Mouse (Mus musculus) spleen, postnatal 10 days (tissue): ENCODE measurements around the gene Afg1l.

Source experiments
- DNase-seq, 2 experiments: peaks; one replicate each; pipeline ENCODE4 v3.0.0; 2021 to 2022; ENCODE audit warnings: low spot score in 2 of 2

Gene Afg1l

DNA sequence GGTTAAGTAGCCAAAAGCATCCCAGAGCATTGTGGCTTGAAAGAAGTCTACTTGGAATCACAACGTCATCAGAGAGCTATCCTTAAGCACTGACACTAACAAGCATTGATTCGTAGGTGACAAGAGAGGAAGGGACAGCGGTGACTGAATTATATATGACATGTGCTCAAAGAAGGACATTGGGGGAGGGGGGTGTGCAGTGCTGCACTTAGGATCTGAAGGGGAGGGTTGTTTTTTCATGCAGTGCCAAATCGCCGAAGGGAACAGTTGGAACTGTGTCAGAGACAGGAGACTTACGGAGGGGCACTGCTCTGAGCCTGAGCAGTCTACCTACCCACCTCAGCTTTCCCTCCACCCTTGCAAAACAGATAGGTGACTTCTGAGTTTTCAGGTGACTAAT, 94.7 kb downstream of the Afg1l start:
- no peak for DNase-seq

DNA sequence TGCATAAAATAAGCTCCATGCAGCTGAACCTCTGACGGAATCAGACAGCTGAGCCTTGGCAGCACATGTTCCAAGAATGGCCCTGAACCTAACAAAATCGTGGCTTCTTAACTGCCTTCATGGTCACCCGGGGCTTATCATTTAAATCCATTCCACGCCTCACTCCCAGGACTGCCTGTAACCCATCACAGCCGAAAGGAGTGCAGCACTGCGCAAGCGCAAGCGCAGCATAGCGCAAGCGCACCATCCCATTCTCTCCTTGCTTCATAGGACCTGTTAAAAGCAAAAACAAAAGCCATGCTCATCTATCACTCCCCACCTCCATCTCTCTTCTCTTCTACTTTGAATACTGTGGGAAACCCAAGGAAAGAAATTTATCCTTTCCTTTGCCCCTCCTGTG, 114.1 kb downstream of the Afg1l start:
- DNase-seq, result no peak

DNA sequence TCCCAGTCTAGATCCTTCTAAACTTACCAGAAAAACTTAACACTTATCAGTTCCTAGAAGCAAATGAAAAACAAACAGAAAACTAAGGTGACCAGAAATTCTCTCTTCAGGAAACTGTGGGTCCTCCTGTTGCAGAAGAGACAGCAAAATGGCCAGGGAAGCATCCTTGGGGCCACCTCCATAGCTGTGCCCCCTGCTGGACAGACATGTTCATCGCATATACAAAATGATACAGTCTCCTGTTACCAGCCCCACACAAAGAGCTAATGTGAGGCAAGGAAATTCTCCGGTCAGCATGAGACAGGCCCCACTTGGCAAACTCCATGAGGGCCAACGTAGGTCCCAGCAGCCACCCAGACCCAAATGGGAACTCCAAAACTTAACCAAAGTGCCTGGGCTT, 122.4 kb downstream of the Afg1l start:
- peak in 1 of 2 experiments; percentile 30 for DNase-seq

DNA sequence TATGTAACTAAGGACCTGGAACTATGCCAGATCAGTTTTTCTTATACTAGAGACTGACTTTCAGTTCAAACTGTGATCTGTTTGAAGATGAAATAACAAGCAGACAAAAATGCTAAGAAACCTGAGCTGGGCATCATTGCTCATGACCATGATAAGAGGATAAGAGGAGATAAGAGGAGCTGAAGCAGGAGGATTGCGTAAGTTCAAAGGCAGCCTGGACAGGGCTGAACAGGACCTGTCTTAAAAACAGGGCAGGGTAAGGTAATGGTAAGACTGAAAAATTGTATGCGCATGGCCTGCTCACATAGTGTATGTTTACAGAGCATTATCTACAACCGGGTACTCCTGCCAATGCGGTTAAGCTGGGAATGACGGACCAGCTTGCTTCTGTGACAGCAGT, 130.4 kb downstream of the Afg1l start:
- DNase-seq, result no peak

DNA sequence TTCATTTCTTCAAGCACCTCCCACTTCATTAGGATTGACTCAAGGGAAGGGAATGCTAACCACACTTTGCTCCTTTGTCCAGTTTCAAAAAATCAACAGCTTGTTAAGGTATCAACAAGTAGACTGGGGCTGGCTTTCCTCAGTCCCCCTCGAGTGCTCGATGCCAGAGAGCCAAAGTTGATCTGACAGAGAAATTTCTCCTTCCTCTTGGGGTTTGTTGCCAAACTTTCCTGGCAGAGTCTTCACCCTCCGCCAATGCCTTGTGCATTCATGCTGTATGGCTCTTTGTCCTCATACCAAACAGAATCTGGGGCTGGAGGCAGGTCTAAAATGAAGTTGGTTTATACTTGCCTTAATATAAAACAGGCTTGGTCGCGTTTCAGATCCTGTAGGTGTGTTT, 131.2 kb downstream of the Afg1l start:
- no peak for DNase-seq

DNA sequence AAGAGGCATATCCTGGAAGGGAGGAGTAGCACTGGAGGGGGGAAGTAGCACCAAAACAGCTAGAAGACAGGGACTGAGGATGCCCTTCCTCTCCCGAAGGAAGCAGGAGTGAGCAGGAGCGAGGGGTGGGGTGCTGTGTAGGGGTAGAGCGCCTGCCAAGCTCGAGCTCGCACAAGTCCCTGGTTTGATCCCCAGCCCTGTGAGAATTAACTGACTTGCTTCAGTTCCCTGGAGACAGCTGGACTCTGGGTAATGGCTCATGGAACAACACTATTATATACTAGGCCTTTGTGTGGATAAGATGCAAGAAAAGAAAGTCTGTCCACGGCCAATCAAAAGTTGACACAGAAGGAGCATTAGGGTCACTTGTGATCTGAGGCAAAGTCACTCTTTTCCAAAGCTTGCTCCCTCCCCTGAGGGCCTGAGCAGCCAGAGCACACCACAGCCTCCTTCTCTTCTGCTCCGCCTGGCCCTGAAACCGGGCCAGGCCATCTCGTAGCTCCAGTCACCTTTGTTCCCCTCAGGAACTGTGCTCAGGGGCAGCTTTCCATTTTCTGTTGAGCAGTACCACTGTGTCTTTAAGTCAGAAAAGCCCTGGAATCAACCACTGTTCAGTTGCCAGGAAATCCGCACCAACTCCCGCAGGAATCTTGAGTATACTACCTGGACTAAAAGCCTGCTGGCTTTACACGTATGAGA, 132.0 kb downstream of the Afg1l start:
- DNase-seq, result no peak

DNA sequence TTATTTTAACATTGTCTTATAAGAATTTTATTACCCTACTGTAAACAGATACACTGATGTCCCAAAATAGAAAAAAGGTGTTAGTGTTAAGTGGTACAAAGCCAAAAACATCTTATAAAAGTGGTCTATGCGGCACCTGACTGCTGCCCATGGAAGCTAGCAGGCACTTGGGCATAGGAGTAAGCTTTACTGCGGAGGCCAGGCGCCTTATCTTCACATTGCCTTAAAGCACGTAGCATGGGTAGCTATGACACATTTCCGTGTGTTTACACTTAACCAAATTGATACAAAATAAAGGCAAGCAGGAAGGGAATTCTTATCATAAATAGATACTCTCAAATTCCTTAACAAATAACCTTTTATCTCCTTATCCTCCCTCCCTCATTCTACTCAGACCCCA, 135.7 kb downstream of the Afg1l start:
- DNase-seq, result no peak

DNA sequence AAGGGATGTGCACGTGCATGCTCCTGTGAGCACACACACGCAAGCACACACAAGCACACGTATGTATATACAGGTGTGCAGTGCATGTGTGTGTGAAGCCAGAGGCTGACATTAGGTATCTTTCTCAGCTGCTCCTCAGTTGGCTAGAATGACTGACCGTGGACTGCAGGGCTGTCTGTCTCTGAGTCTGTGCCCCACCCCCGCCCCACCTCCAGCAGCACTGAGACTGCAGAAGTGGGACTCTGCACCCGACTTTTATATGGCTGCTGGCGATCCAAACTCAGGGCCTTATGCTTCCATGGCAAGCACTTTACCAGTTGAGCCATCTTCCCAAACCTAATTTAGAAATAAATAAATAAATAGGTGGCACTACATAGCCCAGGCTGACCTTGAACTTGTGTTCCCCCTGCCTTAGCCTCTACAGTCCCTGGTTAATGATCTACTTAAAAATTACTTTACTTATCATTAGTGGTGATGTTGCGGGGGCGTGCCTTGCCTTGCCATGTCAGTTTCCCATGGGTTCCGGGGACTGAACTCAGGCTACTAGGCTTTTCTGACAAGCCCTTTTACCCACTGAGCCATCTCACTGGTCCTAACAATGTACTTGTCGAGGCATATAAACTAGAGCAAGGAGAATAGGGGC, 136.4 kb downstream of the Afg1l start:
- no peak for DNase-seq

DNA sequence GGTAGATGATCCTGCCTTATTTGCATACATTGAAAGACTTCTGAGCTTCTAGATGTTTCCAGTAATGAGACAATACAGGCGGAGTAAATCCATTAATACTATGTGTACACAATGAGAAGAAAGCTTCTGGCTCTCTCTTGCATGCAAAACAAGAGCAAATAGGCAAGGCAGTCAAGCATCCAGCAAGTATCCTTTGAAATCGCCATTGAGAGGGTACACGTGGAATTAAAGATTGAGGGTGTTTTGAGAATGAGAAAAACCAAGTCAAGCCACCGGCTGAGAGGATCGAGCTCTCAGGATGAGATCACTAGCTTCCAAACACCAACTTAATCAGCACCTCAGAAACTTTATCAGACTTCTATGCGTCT, 138.0 kb downstream of the Afg1l start:
- no peak for DNase-seq

DNA sequence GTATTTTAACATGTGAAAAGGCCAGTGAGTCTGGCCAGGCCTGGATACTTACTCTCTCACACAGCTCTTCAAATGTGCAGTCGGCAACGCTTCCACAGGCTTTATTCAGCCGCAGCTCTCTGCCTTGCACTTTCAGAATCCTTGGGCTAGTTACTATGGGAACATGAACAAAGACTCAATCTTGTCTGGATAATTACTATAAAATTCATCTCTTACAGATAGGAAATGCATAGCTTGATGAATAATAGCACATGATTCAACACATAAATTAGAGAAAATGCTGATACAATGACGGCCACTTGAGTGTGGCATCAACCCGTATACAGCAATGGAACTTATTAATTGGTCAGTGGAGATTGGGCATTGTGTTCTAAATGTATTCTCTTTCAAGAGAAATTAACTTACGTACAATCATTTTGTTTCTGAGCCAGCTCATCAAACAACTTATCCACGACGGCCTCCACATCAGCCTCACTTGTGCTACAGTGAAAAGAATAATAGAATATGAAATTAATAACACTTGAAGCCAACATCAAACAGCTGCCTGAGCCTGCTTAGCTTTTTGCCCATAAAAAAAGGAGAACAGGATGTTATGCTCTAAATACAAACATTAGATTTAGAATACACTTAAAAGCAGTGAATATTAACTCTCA, 138.5 kb downstream of the Afg1l start:
- DNase-seq, result no peak

DNA sequence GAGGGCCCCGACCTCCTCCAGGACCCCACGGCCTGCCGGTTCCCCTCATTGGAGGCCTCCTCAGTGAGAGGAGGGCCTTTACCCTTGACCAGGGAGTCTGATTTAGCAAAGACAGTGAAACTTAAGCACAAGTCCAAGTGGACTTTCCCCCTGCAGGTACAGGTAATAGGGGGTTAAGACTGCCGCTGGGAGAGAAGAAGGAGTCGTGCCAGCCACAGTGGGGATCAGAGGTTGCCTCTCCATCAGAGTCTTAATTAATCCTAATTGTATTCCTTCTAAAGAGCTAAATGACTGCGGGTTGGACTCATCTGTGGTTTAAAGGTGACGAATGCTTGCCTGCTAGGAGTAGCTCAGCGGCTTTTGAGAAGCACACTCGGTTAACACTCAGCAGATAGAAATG, 139.9 kb downstream of the Afg1l start:
- DNase-seq, result no peak

DNA sequence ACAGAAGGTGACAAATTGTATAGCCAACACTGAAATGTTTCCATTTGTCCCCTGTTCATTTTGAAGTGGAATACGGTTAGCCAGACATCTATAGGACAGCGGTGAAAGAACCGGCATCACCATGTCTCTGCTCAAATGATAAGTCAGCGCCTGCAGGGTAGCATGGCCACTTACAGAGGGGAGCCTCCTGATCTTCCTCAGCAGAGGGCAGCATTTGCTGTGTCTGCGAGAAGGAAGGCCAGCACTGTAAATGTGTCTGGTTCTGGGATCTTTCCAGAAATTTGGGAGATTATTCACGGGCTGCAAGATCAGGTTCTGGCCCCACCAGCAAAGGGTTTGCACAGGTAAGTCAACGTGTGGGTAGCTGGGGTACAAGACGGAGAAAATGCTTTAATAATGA, 150.8 kb downstream of the Afg1l start:
- no peak for DNase-seq

DNA sequence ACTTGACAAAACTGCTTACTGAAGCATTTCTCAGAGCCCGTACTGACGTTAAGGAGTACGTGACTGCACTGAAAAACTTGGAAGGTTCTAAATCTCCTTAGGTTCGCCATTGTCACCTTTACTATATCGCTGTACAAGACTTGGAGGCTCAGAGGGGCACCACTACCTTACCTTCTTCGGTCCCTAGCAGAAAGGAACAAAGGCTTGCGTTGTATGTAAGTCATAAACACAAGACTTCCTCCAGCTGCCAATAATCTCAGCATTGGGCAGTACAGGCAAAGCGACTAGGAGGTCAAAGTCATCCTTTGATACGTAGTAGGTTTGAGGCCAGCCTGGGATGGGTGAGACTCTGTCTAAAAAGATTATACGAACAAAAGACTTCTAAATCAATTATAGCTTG, 153.1 kb downstream of the Afg1l start:
- DNase-seq, result no peak

DNA sequence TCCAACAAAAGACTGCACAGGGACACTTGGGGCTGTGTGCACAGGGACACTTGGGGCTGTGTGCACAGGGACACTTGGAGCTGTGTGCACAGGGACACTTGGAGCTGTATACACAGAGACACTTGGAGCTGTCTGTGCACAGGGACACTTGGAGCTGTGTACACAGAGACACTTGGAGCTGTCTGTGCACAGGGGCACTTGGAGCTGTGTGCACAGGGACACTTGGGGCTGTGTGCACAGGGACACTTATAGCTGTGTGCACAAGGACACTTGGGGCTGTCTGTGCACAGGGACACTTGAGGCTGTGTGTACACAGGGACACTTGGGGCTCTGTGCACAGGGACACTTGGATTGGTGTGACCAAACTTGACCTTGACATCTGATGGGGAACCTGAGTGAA, 154.4 kb downstream of the Afg1l start:
- DNase-seq, result no peak

DNA sequence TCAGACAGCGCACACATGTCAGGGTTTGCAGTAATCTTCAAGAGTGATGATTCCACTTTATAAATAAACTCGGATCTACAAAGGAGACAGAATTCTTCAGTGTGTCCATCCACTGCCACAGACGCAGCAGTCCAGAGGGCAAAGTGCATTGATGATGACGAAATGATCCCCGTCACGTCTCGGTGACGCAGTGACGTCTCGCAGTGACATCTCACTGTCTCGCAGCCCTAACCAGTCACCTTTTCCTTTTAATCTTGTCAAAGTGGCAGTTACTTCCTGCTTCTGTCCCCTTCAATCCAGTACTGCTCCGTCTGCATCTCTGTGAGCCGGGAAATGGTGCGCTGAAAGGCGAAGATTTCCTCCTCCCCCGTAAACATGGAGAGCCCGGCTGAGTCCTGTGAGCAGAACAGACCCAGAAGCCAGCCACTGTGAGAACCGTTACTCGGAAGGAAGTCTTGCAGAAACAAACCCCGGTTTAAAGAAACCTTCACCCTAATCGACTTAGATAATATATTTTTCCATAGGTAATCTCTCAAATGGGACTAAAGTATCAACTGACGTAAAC, 165.1 kb downstream of the Afg1l start:
- DNase-seq, result no peak

DNA sequence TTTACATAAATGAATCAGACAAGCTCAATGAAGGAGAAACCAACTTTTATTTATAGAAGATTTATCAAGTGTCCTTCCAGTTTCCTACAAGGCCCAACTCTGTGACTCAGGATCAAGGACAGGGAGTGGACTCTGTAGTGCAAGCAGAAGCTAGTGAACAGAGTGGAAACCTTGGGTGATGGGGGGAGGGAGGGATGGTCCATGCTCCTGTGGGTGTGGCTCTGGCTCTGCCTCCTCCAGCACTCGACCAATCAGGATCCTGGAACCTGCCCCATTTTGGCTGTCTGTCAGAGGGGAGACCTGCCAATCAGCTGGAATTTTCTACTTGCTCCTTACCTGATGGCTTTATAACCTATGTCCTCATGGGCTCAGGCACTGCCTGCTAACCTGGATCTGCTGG, 165.8 kb downstream of the Afg1l start:
- DNase-seq, result no peak

DNA sequence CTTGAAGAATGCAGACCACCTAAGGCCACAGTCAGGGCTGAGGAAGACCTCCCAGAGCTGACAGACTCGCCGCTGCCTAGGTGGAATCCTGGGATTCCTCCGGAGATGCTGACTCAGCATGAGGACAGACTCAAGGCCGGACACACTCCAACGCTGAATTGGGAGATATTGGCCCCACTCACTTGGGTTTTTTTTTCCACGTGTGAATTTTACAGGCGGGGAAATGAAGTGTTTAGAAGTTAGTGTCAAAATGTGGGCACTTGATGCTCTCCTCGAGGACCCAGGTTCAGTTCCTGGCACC, 169.7 kb downstream of the Afg1l start:
- DNase-seq, result no peak

DNA sequence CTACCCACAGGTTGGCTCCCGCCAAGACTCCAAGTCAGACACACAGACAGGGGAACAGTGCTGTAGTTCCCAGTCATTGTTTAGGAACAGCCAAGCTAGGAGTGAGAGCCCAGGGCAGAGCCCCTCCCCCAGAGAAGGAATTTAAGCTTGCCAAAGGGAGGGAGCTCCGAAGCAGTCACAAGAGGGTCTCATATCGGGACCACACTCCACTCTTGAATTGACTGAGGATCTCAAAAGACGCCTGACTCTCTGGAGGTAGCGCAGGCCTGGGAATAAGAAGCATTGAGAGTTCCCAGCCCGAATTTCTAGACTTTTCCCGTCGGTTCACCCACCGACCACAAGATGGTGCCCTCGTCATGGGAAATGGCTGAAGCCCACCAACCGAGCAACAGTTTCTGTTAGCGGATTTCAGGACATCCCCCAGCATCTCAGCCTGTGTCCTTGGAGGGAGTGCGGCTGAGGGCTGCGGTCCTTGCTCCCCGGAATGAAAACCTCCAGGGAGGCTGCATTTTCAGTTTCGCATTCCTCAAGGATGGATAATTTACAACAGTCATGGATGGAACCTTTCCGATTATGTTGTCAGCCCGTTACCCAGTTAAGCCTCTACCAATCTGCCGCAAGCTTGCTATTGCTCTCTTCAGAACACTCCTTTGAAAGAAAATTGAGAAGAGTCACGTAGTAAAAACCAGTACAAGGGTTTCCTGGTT, 170.2 kb downstream of the Afg1l start:
- peak; percentile 35 to 67 for DNase-seq

DNA sequence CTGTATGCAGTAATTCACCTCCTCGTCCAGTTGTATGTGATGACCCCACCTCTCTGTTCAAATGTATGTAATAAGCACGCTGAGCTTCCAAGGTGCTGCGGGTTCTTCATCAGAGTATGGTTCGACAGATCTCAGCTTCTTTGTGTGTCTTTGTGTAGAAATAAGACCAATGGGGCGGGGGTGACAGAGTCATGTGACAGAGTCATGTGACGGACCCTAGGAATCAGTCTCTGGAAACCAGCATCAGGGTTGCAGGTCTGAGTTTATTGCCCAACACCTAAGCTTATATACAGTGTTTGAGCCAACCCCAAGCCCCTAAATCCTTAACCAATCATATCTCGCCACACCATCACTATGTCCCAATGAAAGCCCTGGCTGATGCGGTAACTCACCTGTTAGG, 171.9 kb downstream of the Afg1l start:
- no peak for DNase-seq

DNA sequence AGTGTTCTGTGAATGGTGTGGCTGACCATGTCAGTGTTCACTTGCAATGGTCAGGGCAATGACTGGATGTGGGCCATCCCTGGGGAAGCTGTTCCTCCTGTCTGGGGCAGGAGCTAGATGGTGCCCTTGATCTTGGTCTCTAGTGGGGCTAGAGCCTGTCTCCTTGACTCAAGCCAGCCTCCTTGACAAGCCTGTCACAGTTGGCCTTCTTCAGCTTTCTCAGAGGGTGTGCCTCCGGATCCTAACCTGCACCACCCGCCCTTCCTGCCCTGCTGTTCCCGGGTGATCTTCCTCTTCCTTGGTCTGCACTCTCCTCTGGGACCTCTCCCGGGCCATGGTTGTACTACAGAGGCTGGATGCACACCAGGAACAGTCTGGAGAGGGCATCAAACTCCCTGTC, 177.6 kb downstream of the Afg1l start:
- no peak for DNase-seq

DNA sequence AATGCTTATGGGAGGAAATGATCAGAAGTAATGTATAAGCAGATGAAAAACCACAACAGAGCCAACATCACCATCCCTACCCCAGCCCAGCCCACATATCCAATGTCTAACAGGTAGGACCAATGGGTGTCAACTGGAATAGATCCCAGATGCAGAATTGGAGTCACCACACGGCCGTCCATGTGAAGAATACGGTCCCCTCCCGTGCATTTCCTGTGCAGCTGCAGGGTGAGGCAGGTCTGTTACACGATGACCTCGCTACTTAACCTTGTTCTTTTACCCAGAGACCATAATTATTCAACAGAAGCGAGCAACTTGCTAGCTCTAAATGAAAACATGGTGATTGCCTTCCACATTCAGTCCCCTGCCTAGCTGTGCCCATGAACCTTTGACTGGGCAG, 178.4 kb downstream of the Afg1l start:
- DNase-seq, result no peak

DNA sequence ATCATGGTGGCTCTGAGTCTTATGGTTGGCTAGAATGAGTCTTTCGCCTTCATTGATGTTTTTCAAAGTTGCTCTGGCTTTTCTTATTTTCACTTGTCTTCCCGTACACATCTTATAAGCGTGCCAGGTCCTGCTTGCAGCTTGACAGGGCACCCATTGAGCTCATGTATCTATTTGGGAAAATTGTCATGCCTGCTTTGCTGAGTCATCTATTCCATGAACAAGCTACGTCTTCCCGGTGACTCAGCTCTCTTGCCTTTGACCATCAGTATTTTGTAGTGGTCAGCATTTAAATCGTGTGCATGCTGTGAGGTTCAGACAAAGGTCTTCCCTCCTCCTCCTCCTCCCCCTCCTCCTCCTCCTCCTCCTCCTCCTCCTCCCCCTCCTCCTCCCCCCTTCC, 178.9 kb downstream of the Afg1l start:
- no peak for DNase-seq

DNA sequence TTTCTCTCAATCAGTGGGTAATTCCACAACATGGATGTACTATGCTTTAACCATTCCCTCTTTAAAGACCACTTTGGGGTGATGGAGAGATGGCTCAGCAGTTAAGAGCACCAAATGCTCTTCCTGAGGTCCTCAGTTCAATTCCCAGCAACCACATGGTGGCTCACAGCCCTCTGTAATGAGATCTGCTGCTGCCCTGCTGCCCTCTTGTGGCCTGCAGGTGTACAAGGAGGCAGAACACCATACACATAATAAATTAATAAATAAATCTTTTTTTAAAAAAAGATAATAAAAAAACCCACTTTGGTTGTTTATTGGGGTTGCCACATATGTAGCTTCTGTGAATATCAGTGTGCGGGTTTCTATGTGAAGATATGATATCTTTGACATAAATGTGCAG, 180.4 kb downstream of the Afg1l start:
- DNase-seq, result peak in 1 of 2 experiments; percentile 38
